Mouse (Mus musculus) olfactory bulb, adult 2 months (tissue): ENCODE results near the gene Tomm70a.

ENCODE experiments used
- CTCF ChIP-seq: fragments of 200-500 bp; IDR thresholded peaks from 2 replicates; pipeline ENCODE4 v1.5.1; 2012; ENCODE audit warnings: low read depth, mild to moderate bottlenecking, low read length, moderate library complexity; ENCODE audit not compliant: insufficient read depth
- POLR2A ChIP-seq: fragments of 200-500 bp; IDR thresholded peaks from 2 replicates; pipeline ENCODE4 v1.6.1; 2012; ENCODE audit warnings: mild to moderate bottlenecking, low read depth, low read length, moderate library complexity; ENCODE audit not compliant: insufficient read depth

- TF ChIP-seq CTCF = no peak
- TF ChIP-seq POLR2A = no peak
Observed at GRCm38 (mm10) chr16:57182037-57182436, 60.5 kb downstream of the Tomm70a start.
